Mouse (Mus musculus) E14TG2a.4 (cell line): ENCODE data around the gene Pmp22.

Source experiments
- H3K27me3 ChIP-seq: 2 replicates; pipeline ENCODE4 v1.6.1; 2014; ENCODE audit warnings: low read length, control low read depth; ENCODE audit not compliant: insufficient read depth
- H3K36me3 ChIP-seq: 2 replicates; pipeline ENCODE4 v1.6.1; 2014; ENCODE audit warnings: low read length, control low read depth; ENCODE audit not compliant: insufficient read depth
- H3K4me1 ChIP-seq: replicated peaks from 2 replicates; pipeline ENCODE4 v1.6.1; 2014; ENCODE audit warnings: low read depth, low read length, control low read depth
- H3K4me3 ChIP-seq: replicated peaks from 2 replicates; pipeline ENCODE4 v1.5.1; 2014; ENCODE audit warnings: mild to moderate bottlenecking, low read length
- H3K9me3 ChIP-seq: 2 replicates; pipeline ENCODE4 v1.6.1; 2014; ENCODE audit warnings: low read length, control low read depth
- CTCF ChIP-seq: conservative IDR thresholded peaks from 2 replicates; pipeline ENCODE4 v1.5.1; 2014; ENCODE audit warnings: low read length
- NANOG ChIP-seq: IDR thresholded peaks from 2 replicates; pipeline ENCODE4 v1.6.1; 2014; ENCODE audit warnings: borderline replicate concordance, low read length, mixed read lengths
- POU5F1 ChIP-seq: IDR thresholded peaks from 2 replicates; pipeline ENCODE4 v1.6.1; 2014; ENCODE audit warnings: low read length, borderline replicate concordance

Gene Pmp22

DNA sequence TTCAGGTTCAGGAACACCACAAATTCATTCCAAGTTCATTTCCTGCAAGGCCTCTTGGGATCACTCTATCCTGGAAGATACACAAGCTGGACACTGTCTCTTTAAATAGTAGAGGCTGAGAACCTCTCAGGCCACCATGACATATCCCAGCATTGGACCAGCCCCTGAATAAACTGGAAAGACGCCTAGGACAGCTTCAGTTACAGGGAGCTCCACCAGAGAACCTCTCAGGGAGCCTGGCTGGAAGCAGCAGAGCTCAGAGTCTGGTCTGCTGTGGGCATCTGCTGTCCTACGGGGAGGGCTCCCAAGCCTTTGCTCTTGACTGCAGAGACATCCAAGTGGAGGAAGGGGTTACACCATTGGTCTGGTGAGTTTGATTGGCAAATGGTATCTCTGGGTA is at the start of gene Pmp22:
Pmp22 (plus strand) TSS at position 199 of the 400 bp plus-strand sequence.
- no peaks in the 10 kb centered on the region for H3K36me3 ChIP-seq
- no peak within 1 kb of the TSS for H3K4me3 ChIP-seq
- H3K4me1 ChIP-seq: peaks cover 45% of the 10 kb centered on the region
- H3K9me3 ChIP-seq: no peaks in the 10 kb centered on the region
- no peak for TF ChIP-seq NANOG
- peaks cover 73% of the 10 kb centered on the region for H3K27me3 ChIP-seq

GRCm38 (mm10) chr11:63084536-63084935 is 44.2 kb upstream of the Pmp22 start:
- Histone ChIP-seq H3K9me3 (peaks cover 15% of the 10 kb centered on the region), H3K4me1 (no peaks in the 10 kb centered on the region), H3K36me3 (no peaks in the 10 kb centered on the region), H3K27me3 (peaks cover 12% of the 10 kb centered on the region), H3K4me3 (no peak overlapping the region)
- peak; percentile 62 for TF ChIP-seq CTCF
- no peak for TF ChIP-seq NANOG
- TF ChIP-seq POU5F1: no peak

GRCm38 (mm10) chr11:63088672-63089071 is 40.1 kb upstream of the Pmp22 start:
- H3K4me3 ChIP-seq: no peak overlapping the region
- H3K9me3 ChIP-seq: peaks cover 15% of the 10 kb centered on the region
- H3K4me1 ChIP-seq: peaks cover 17% of the 10 kb centered on the region; the same call in 1 of the 2 replicates
- H3K27me3 ChIP-seq: peaks cover 12% of the 10 kb centered on the region
- TF ChIP-seq CTCF: no peak
- TF ChIP-seq POU5F1: no peak
- no peak for TF ChIP-seq NANOG
- no peaks in the 10 kb centered on the region for H3K36me3 ChIP-seq

- Histone ChIP-seq H3K36me3 (no peaks in the 10 kb centered on the region), H3K9me3 (peaks cover 8% of the 10 kb centered on the region), H3K4me1 (peaks cover 17% of the 10 kb centered on the region; the same call in 1 of the 2 replicates), H3K4me3 (no peak overlapping the region), H3K27me3 (peaks cover 12% of the 10 kb centered on the region)
- TF ChIP-seq POU5F1: no peak
- no peak for TF ChIP-seq CTCF
- TF ChIP-seq NANOG: no peak
Observed at GRCm38 (mm10) chr11:63090210-63090609, 38.6 kb upstream of the Pmp22 start.

DNA sequence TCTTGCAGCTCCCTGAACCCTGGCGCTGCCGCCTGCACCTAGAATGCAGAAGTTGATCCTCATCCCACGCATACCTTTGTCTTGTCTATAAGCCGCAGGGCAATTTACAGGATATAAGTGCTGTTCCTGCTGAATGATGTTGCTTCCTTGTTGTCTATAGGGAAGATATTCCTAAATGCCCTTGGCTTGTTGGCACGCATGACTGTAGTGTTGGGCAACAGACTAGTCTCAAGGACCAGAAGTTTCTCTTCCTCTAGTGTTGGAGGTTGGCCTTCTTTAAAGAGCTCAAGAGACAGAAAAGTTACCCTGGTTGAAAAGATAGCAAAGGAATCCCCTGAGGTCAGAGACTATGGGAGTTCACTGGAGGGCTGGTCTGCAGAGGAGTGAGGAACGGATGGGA is 37.8 kb upstream of the Pmp22 start:
- H3K9me3 ChIP-seq: peaks cover 8% of the 10 kb centered on the region
- no peak for TF ChIP-seq NANOG
- no peak for TF ChIP-seq POU5F1
- TF ChIP-seq CTCF: no peak
- H3K4me3 ChIP-seq: no peak overlapping the region
- peaks cover 17% of the 10 kb centered on the region; the same call in 1 of the 2 replicates for H3K4me1 ChIP-seq
- H3K36me3 ChIP-seq: no peaks in the 10 kb centered on the region
- H3K27me3 ChIP-seq: peaks cover 12% of the 10 kb centered on the region

- peaks cover 3% of the 10 kb centered on the region; the same call in 1 of the 2 replicates for H3K27me3 ChIP-seq
Observed at GRCm38 (mm10) chr11:63092271-63092670, 36.5 kb upstream of the Pmp22 start.

DNA sequence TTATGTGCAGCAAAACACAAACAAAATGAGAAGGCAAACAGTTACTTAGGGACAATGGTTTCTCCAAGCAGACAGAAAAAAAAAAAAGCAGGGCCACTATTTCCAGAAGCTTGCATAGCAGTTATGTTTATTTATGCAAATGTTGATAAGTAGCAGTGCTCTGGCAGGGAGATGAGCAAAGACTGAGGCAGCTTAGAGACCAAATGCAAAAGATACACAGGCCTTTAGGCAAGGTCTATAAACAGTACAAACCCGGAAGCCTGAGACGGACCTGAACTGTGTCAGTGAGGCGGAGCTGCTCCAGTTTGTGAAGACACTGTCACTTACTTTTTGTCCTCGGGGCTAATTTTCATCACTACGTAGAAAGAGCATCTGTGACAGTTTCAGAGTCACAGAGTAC is 35.2 kb upstream of the Pmp22 start:
- Histone ChIP-seq H3K4me3 (no peak overlapping the region), H3K4me1 (peaks cover 17% of the 10 kb centered on the region; the same call in 1 of the 2 replicates), H3K9me3 (no peaks in the 10 kb centered on the region), H3K36me3 (no peaks in the 10 kb centered on the region), H3K27me3 (no peaks in the 10 kb centered on the region)
- TF ChIP-seq CTCF (no peak), NANOG (no peak), POU5F1 (no peak)

More at GRCm38 (mm10) chr11:63092271-63092670, 36.5 kb upstream of the Pmp22 start:
- H3K36me3 ChIP-seq: no peaks in the 10 kb centered on the region
- TF ChIP-seq CTCF (no peak), POU5F1 (no peak), NANOG (no peak)
- no peak overlapping the region for H3K4me3 ChIP-seq
- peaks cover 6% of the 10 kb centered on the region for H3K9me3 ChIP-seq
- H3K4me1 ChIP-seq: peaks cover 17% of the 10 kb centered on the region; the same call in 1 of the 2 replicates

DNA sequence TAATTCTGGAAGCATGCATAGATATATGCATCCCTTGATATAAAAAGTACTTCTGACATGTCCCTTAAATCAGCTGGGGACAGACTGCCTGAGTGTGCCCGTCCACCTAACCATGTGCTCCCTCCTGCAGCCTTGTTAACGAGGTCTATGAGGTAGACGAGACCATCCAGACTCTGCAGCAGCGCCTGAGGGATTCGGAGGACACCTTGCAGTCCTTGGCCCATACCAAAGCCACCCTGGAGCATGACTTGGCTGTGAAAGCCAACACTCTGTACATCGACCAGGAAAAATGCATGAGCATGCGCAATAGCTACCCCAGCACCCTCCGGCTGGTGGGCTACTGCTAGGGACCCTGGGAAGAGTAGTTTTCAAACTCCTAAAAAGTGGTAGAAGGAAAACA is 34.3 kb upstream of the Pmp22 start:
- no peaks in the 10 kb centered on the region for H3K27me3 ChIP-seq
- H3K9me3 ChIP-seq: no peaks in the 10 kb centered on the region
- TF ChIP-seq CTCF (no peak), NANOG (no peak), POU5F1 (no peak)
- H3K36me3 ChIP-seq: no peaks in the 10 kb centered on the region
- peaks cover 17% of the 10 kb centered on the region; the same call in 1 of the 2 replicates for H3K4me1 ChIP-seq
- H3K4me3 ChIP-seq: no peak overlapping the region

- H3K9me3 ChIP-seq: no peaks in the 10 kb centered on the region
- H3K27me3 ChIP-seq: no peaks in the 10 kb centered on the region
- H3K36me3 ChIP-seq: no peaks in the 10 kb centered on the region
- H3K4me3 ChIP-seq: no peak overlapping the region
- no peak for TF ChIP-seq CTCF
- no peak for TF ChIP-seq NANOG
- no peak for TF ChIP-seq POU5F1
- no peaks in the 10 kb centered on the region for H3K4me1 ChIP-seq
Observed at GRCm38 (mm10) chr11:63098016-63098415, 30.8 kb upstream of the Pmp22 start.
